Mouse (Mus musculus): ENCODE data around the gene Hspb2. TPM values are rescaled to one million over a fixed set of nuclear protein-coding genes. Genes with fewer than 3 reads are reported as not detected.

Gene Hspb2
- polyA plus RNA-seq, 1 experiment from 2014 or later = 285 TPM

DNA sequence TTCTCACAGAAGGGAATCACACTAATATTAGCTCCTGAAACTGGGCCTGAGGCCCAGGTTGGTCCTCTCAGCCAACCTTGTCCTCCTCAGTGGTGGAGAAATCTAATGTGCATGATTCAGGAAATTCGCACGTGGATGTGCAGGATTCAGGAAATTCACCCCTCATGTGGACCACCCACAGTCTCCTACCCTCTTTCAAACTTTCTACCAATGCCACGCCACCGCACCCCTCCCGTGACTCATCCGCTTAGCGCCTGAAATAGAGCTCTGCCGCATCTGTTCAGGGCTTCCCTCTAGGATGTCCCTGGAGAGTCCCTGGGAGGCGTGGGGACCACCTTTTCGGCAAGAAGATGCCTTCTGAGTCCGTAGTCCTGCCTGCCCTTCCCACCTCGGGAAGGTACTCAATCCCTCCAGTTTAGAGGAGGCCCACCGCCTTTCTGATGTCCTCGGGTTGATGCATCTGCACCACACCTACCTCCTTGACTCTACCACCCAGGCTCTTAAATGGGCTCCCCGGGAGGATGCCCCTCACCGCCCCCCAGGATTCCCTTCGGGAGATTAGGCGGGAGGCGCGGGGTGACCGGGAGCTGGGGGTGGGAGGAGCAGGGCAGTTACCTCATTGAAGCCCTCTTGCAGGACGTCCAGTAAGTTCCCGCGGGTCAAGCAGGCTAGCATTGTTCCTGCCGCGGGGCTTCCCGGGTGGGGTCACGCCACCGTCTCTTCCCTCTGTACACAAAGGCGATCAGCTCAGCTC, 24.8 kb downstream of the Hspb2 start:
- Histone ChIP-seq H3K27ac (ENCODE audit: poor library complexity, severe bottlenecking) (peak overlapping the region; percentile 70), H3K9ac (peak overlapping the region; percentile 79), H3K27me3 (replicated peaks) (no peaks in the 10 kb centered on the region), H3K9me3 (replicated peaks) (no peaks in the 10 kb centered on the region), H3K4me1 (replicated peaks) (peaks cover 50% of the 10 kb centered on the region), H3K4me3 (peak overlapping the region; percentile 57), H3K4me2 (peak overlapping the region; percentile 89), H3K36me3 (no peaks in the 10 kb centered on the region)
- peak; percentile 31; the same call in 1 of the 2 replicates for ATAC-seq (ENCODE audit: insufficient number of reproducible peaks, low FRiP score)
- WGBS = 4% methylated on average over 30 of the region's 30 CpGs

DNA sequence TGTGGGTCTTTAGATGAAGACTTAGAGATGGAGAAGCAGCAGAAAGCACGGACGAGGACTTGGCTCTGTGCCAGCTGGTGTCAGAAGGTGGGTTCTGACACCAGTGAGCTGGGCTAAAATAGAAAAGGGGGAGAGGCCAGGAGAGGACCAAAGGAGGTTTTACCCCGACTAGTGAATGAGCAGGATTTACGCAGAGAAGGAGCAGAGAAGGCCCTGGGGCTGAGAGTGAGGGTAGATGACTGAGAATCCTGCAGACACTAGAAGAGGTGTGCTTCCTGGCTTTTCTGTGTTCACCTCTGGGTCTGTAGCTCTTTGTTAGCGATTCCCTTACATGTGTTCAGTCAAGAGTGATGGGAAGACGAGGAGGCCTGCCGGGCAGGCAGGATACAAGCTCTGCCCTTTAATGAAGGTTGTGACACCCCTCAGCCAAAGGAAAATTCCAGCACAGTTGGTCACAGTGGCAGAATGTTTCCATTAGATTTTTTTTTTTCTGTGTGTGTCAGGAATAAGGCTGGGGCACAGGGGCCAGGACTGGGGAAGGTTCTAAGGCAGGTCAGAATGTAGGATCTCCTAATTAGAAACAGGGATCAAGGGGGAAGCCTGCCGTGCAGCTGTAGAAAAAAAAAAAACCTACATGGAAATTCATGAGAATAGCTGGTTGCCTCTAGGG, 26.1 kb downstream of the Hspb2 start:
- peak overlapping the region; percentile 70 for H3K27ac ChIP-seq (ENCODE audit: poor library complexity, severe bottlenecking)
- H3K36me3 ChIP-seq = no peaks in the 10 kb centered on the region
- no peak for ATAC-seq (ENCODE audit: insufficient number of reproducible peaks, low FRiP score)
- WGBS = 40% methylated on average over 8 of the region's 8 CpGs
- no peaks in the 10 kb centered on the region for H3K9me3 ChIP-seq (replicated peaks)
- H3K27me3 ChIP-seq (replicated peaks) = no peaks in the 10 kb centered on the region
- no peak overlapping the region for H3K4me3 ChIP-seq
- H3K4me2 ChIP-seq = peak overlapping the region; percentile 89
- peaks cover 56% of the 10 kb centered on the region for H3K4me1 ChIP-seq (replicated peaks)
- no peak overlapping the region; the same call in 1 of the 2 replicates for H3K9ac ChIP-seq

DNA sequence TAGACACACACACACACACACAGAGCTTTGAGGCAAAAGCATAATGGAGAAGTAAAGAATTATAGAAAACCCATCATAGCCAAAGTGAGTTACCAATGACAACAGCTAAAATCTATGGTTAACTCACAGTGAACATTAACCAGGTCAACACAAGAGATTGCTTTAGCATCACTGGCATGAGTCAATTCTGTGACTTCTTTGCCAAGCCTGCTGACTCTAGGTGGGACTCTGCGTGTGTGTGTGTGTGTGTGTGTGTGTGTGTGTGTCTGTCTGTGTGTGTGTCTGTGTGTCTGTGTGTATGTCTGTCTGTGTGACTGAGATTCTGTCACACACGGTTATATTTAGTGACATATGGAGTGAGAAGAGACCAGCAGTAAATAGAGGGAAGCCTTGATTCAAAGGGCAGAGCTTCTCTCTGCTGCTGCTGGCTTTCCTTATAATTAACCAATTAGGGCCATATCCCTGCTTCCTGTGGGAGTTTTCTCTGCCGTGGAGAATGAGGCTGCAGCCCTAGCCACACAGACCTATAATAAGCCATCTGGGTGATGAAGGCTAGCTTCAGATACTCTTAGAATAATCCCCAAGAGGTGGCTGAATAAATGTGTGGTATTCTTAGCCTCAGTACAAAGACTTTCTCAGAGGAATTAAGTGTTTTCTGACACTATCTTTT, 27.4 kb downstream of the Hspb2 start:
- H3K9me3 ChIP-seq (replicated peaks) = no peaks in the 10 kb centered on the region
- peak overlapping the region; percentile 72 for H3K27ac ChIP-seq (ENCODE audit: poor library complexity, severe bottlenecking)
- no peak overlapping the region for H3K4me2 ChIP-seq
- no peak for ATAC-seq (ENCODE audit: insufficient number of reproducible peaks, low FRiP score)
- H3K27me3 ChIP-seq (replicated peaks) = no peaks in the 10 kb centered on the region
- H3K4me3 ChIP-seq = no peak overlapping the region
- H3K36me3 ChIP-seq = no peaks in the 10 kb centered on the region
- peak overlapping the region; percentile 38; the same call in 1 of the 2 replicates for H3K9ac ChIP-seq
- H3K4me1 ChIP-seq (replicated peaks) = peaks cover 58% of the 10 kb centered on the region
- WGBS = 35% methylated on average over 3 of the region's 3 CpGs

DNA sequence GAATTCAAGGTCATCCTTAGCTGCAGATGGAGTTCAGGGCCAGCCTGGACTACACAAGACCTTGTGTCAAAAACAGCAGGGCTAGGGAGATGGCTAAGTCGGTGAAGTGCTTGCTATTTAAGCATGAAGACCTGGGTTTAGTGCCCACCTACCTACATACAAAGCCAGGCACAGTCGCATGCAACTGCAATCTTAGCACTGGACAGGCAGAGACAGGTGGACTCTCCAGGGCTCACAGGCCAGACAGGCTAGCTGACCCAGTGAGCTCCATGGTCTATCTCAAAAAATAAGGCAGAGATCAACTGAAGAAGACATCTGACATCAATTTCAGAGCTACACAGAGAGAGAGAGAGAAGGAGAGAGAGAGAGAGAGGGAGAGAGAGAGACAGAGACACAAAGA, 28.0 kb downstream of the Hspb2 start:
- Histone ChIP-seq H3K27ac (ENCODE audit: poor library complexity, severe bottlenecking) (peak overlapping the region; percentile 72), H3K9me3 (replicated peaks) (0 out of 2 replicates have a peak, but pooled peaks cover 3% of the 10 kb centered on the region), H3K27me3 (replicated peaks) (no peaks in the 10 kb centered on the region), H3K4me3 (no peak overlapping the region), H3K36me3 (no peaks in the 10 kb centered on the region), H3K9ac (no peak overlapping the region), H3K4me1 (replicated peaks) (peaks cover 58% of the 10 kb centered on the region), H3K4me2 (no peak overlapping the region)
- WGBS = 74% methylated on average over 2 of the region's 2 CpGs
- no peak for ATAC-seq (ENCODE audit: insufficient number of reproducible peaks, low FRiP score)

DNA sequence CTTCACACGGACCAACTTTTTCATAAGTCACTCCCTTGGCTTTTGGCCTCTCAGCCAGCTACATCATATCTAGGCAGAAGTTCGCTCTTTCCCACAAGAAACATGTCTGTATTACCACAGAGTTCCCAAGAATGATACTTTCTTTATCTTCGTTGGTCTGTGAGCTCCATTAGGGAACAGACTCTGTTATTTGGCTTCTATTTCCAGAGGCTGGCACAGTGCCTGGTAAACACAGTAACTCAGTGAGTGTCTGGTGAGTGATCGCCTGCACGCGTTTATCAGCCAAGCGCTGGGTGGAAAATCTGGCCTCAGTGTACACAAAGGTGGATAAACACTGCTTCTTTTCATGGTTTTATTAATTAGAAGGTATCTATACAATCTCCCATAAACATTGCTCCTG, 28.7 kb downstream of the Hspb2 start:
- H3K9me3 ChIP-seq (replicated peaks) = 0 out of 2 replicates have a peak, but pooled peaks cover 3% of the 10 kb centered on the region
- 14% methylated on average over 7 of the region's 7 CpGs for WGBS
- H3K27ac ChIP-seq (ENCODE audit: poor library complexity, severe bottlenecking) = peak overlapping the region; percentile 92
- peak; percentile 19; the same call in 1 of the 2 replicates for ATAC-seq (ENCODE audit: insufficient number of reproducible peaks, low FRiP score)
- peak overlapping the region; percentile 24 for H3K4me3 ChIP-seq
- no peaks in the 10 kb centered on the region for H3K36me3 ChIP-seq
- H3K4me1 ChIP-seq (replicated peaks) = peaks cover 58% of the 10 kb centered on the region
- H3K27me3 ChIP-seq (replicated peaks) = no peaks in the 10 kb centered on the region
- peak overlapping the region; percentile 47 for H3K9ac ChIP-seq
- H3K4me2 ChIP-seq = peak overlapping the region; percentile 54

DNA sequence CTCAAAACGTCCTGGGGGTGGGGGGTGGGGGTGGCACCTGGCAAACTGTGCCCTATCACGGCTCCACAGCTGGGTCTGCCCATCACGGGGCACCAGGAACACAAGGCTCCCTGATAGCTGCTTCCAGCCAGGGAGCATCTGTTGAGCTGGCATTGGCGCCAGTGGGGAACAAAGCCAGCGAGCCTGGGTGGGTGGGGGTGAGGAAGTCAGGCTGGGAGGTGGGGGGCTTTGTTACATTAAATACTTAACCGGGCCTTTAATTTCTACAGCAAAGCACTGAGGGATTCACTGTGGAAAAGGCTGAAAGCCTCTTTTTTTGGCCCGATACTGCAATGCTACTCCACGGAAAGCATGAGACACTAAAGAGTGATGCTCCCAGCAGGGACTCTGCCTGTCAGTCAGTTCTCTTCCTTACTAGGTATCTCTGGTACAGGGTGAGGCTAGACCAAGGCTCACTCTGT, 29.7 kb downstream of the Hspb2 start:
- Histone ChIP-seq H3K36me3 (no peaks in the 10 kb centered on the region), H3K4me1 (replicated peaks) (peaks cover 53% of the 10 kb centered on the region), H3K4me3 (no peak overlapping the region), H3K27me3 (replicated peaks) (no peaks in the 10 kb centered on the region), H3K4me2 (peak overlapping the region; percentile 54), H3K9ac (no peak overlapping the region), H3K27ac (ENCODE audit: poor library complexity, severe bottlenecking) (peak overlapping the region; percentile 92), H3K9me3 (replicated peaks) (0 out of 2 replicates have a peak, but pooled peaks cover 3% of the 10 kb centered on the region)
- 34% methylated on average over 8 of the region's 8 CpGs for WGBS
- ATAC-seq (ENCODE audit: insufficient number of reproducible peaks, low FRiP score) = no peak

DNA sequence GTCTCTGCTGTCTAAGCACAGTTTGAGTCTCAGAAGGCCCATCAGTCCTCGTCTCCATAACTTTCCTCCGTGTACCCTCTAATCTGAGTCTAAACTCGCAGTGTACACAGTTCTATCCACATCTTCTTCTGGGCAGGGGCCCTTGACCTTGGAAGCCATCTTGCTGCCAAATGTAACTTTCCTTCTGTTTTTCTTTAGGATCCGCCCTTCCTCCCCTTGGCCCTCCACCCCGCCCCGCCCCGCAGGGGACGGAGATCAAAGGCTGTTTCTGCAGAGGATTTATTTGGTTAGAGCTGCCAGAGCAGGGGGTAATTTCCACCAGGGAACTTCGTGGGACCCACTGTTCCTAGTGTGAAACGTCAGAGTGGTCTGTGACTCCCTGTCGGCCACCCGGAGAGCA, 31.1 kb downstream of the Hspb2 start:
- peaks cover 40% of the 10 kb centered on the region for H3K4me1 ChIP-seq (replicated peaks)
- 26% methylated on average over 12 of the region's 12 CpGs for WGBS
- H3K27me3 ChIP-seq (replicated peaks) = no peaks in the 10 kb centered on the region
- H3K9ac ChIP-seq = no peak overlapping the region
- 0 out of 2 replicates have a peak, but pooled peaks have one; percentile 19 for ATAC-seq (ENCODE audit: insufficient number of reproducible peaks, low FRiP score)
- H3K4me3 ChIP-seq = no peak overlapping the region
- 0 out of 2 replicates have a peak overlapping the region, but pooled peaks have one; percentile 13 for H3K4me2 ChIP-seq
- H3K36me3 ChIP-seq = no peaks in the 10 kb centered on the region
- no peak overlapping the region for H3K27ac ChIP-seq (ENCODE audit: poor library complexity, severe bottlenecking)
- 0 out of 2 replicates have a peak, but pooled peaks cover 3% of the 10 kb centered on the region for H3K9me3 ChIP-seq (replicated peaks)

DNA sequence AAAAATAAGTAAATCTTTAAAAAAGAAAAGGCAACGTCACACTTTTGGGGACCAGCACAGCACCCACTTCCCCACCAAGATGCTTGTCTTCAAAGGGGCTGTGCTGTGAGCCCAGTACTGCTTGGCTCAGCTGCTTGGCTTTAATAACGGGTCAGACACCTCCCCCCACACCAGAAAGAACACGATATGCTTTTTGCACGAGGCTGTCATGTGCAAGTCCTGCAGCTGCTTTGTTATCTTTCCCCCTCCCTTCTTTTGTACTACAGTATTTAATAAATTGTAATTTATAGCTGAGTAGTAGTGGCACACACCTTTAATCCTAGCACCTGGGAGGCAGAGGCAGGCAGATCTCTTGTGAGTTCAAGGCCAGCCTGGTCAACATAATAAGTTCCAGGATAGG, 33.3 kb downstream of the Hspb2 start:
- Histone ChIP-seq H3K36me3 (no peaks in the 10 kb centered on the region), H3K27me3 (replicated peaks) (no peaks in the 10 kb centered on the region)
- no peak for ATAC-seq (ENCODE audit: insufficient number of reproducible peaks, low FRiP score)

DNA sequence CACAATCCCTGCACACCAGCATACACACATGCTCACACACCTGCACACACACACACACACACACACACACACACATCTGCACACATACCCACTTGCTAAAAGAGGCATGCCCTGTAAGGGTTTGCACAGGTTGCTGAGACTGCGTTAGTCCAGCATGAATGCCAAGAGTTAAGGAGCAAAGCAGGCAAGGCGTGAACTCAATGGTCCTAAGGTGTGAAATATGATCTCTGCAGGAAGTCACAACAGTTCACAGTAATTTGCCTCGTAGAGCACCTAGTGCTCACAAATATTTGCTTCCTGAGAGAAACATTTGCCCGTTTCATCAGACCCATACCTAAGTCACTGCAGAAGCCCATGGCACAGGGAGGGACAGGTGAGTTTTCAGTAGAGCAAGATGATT, 38.0 kb downstream of the Hspb2 start:
- peaks cover 7% of the 10 kb centered on the region for H3K36me3 ChIP-seq
- no peak overlapping the region for H3K9ac ChIP-seq
- 55% methylated on average over 4 of the region's 4 CpGs for WGBS
- no peak for ATAC-seq (ENCODE audit: insufficient number of reproducible peaks, low FRiP score)
- no peak overlapping the region for H3K4me2 ChIP-seq
- no peaks in the 10 kb centered on the region for H3K4me1 ChIP-seq (replicated peaks)
- H3K27me3 ChIP-seq (replicated peaks) = no peaks in the 10 kb centered on the region
- H3K4me3 ChIP-seq = no peak overlapping the region
- H3K27ac ChIP-seq (ENCODE audit: poor library complexity, severe bottlenecking) = no peak overlapping the region
- H3K9me3 ChIP-seq (replicated peaks) = no peaks in the 10 kb centered on the region

More for the DNA sequence above, 33.3 kb downstream of the Hspb2 start:
- WGBS = 69% methylated on average over 4 of the region's 4 CpGs
- Histone ChIP-seq H3K27ac (ENCODE audit: poor library complexity, severe bottlenecking) (no peak overlapping the region), H3K4me2 (no peak overlapping the region), H3K4me1 (replicated peaks) (peaks cover 23% of the 10 kb centered on the region), H3K4me3 (no peak overlapping the region), H3K9me3 (replicated peaks) (0 out of 2 replicates have a peak, but pooled peaks cover 3% of the 10 kb centered on the region), H3K9ac (no peak overlapping the region)

DNA sequence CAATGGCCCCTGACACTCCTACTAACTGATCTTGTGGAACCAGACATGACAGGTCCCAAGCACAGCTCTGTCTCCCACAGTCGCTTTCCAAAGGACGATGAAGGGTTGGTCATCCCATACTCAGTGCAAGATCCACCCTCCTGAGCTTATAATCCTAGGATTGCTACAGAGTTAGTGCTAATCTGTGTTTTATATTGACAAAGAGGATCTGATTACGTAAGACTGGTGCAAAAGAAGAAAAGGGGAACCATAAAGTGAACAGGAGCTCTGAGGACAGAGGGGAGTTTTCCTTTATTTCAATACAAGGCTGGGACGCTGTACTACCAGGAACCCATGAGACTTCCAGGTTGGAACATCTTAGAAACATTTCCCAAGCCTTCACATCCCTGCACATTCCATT, 40.8 kb downstream of the Hspb2 start:
- H3K4me1 ChIP-seq (replicated peaks) = no peaks in the 10 kb centered on the region
- ATAC-seq (ENCODE audit: insufficient number of reproducible peaks, low FRiP score) = no peak
- H3K4me2 ChIP-seq = no peak overlapping the region
- H3K9ac ChIP-seq = no peak overlapping the region
- WGBS = 80% methylated on average over 4 of the region's 4 CpGs
- H3K27me3 ChIP-seq (replicated peaks) = no peaks in the 10 kb centered on the region
- H3K27ac ChIP-seq (ENCODE audit: poor library complexity, severe bottlenecking) = no peak overlapping the region
- no peaks in the 10 kb centered on the region for H3K9me3 ChIP-seq (replicated peaks)
- no peak overlapping the region for H3K4me3 ChIP-seq
- peaks cover 7% of the 10 kb centered on the region for H3K36me3 ChIP-seq

DNA sequence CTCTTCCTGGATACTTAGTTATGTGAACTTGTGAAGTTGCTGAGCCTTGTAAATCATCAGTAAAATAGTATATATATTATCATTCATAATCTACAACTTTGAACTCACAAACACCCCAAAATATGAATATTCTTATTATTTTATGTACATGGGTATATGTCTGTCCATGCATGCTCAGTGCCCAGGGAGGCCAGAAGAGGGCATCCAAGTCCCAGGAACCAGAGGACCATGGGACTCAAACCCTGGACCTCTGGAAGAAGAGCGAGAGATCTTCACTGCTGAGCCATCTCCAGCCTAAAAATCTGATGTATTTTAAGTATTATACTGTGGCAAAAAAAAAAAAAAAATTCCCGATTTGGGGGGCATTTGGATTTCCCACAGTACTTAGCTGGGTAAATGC, 43.0 kb downstream of the Hspb2 start:
- Histone ChIP-seq H3K27ac (ENCODE audit: poor library complexity, severe bottlenecking) (no peak overlapping the region), H3K4me3 (no peak overlapping the region), H3K4me2 (no peak overlapping the region), H3K36me3 (peaks cover 7% of the 10 kb centered on the region), H3K9ac (no peak overlapping the region), H3K4me1 (replicated peaks) (peaks cover 2% of the 10 kb centered on the region; the same call in 1 of the 2 replicates), H3K27me3 (replicated peaks) (no peaks in the 10 kb centered on the region), H3K9me3 (replicated peaks) (no peaks in the 10 kb centered on the region)
- ATAC-seq (ENCODE audit: insufficient number of reproducible peaks, low FRiP score) = no peak
- 18% methylated on average over 2 of the region's 2 CpGs for WGBS
